Mouse (Mus musculus) neural tube, embryonic 13.5 days (tissue): ENCODE measurements around the gene Naga. TPM values are rescaled to one million over a fixed set of nuclear protein-coding genes. Genes with fewer than 3 reads are reported as not detected.

Experiments
- ATAC-seq: fragments of 200-750 bp; cut with Nextera tagmentation; 2 replicates; pipeline ENCODE4 v1.8.0; 2017; ENCODE audit warnings: low read depth, mild to moderate bottlenecking, moderate TSS enrichment, moderate library complexity
- H3K27ac ChIP-seq: fragments of 300-500 bp; sonication (generic); replicated peaks from 2 replicates; pipeline ENCODE4 v1.5.1; 2015; ENCODE audit warnings: moderate library complexity, mild to moderate bottlenecking, inconsistent platforms
- H3K27me3 ChIP-seq: fragments of 300-500 bp; sonication (generic); 2 replicates; pipeline ENCODE4 v1.6.1; 2015; ENCODE audit warnings: mild to moderate bottlenecking, inconsistent platforms
- H3K36me3 ChIP-seq: fragments of 300-500 bp; sonication (generic); 2 replicates; pipeline ENCODE4 v1.6.1; 2015; ENCODE audit warnings: mild to moderate bottlenecking, inconsistent platforms
- H3K4me1 ChIP-seq: fragments of 300-500 bp; sonication (generic); replicated peaks from 2 replicates; pipeline ENCODE4 v1.6.1; 2015; ENCODE audit warnings: inconsistent platforms
- H3K4me2 ChIP-seq: fragments of 300-500 bp; sonication (generic); 2 replicates; pipeline ENCODE4 v1.6.1; 2015; ENCODE audit warnings: inconsistent platforms, mild to moderate bottlenecking, moderate library complexity
- H3K4me3 ChIP-seq: fragments of 300-500 bp; sonication (generic); 2 replicates; pipeline ENCODE4 v1.5.1; 2015; ENCODE audit warnings: mild to moderate bottlenecking, inconsistent platforms
- H3K9ac ChIP-seq: fragments of 300-500 bp; sonication (generic); 2 replicates; pipeline ENCODE4 v1.6.1; 2015; ENCODE audit warnings: moderate library complexity, mild to moderate bottlenecking, inconsistent platforms
- H3K9me3 ChIP-seq: fragments of 300-500 bp; sonication (generic); 2 replicates; pipeline ENCODE4 v1.6.1; 2016; ENCODE audit warnings: inconsistent platforms
- WGBS: fragments of 180-500 bp; shearing (Covaris S2); methylation state at CpG from one replicate; pipeline ENCODE4 v1.1.7; 2015; 5-methylcytosine and 5-hydroxymethylcytosine counted together
- polyA plus RNA-seq: library from polyadenylated mRNA; unstranded; fragments of >200 nt; fragmentation: Nextera tagmentation; extraction: Ambion mirVana; gene quantifications from 2 replicates; pipeline ENCODE4 v1.2.1, GENCODE M21; 2015

Gene Naga
- polyA plus RNA-seq, 1 experiment from 2014 or later: 26.5 TPM

DNA sequence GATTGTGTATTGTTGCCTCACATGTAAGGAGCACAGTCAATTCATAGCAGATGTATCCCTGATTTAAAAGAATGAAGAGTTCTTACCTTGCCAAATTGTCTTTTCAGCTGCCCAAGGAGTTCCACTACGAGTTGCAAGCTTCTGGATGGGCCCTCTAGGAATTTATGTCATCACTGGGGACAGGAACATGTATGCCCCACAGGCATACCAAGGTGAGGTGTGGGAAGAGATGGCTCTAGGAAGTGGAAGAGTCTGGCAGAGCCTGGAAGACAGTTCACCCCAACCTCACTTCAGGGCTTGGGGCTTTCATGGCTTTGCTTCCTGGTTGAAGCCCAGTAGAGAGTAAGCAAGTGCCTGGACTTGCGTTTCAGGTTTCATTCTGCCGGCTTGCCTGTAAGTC, 30.3 kb downstream of the Naga start:
- no peak overlapping the region for H3K27ac ChIP-seq
- H3K9me3 ChIP-seq: no peaks in the 10 kb centered on the region
- no peak overlapping the region for H3K4me3 ChIP-seq
- no peaks in the 10 kb centered on the region for H3K4me1 ChIP-seq
- 80% methylated on average over 3 of the region's 3 CpGs for WGBS
- H3K27me3 ChIP-seq: no peaks in the 10 kb centered on the region
- no peak overlapping the region for H3K4me2 ChIP-seq
- ATAC-seq: no peak
- H3K36me3 ChIP-seq: no peaks in the 10 kb centered on the region
- no peak overlapping the region for H3K9ac ChIP-seq

GRCm38 (mm10) chr15:82307107-82307506, 31.6 kb downstream of the Naga start:
- WGBS: 81% methylated on average over 3 of the region's 3 CpGs
- Histone ChIP-seq H3K36me3 (no peaks in the 10 kb centered on the region), H3K27ac (no peak overlapping the region), H3K9ac (no peak overlapping the region), H3K27me3 (no peaks in the 10 kb centered on the region), H3K4me1 (no peaks in the 10 kb centered on the region), H3K9me3 (no peaks in the 10 kb centered on the region), H3K4me2 (no peak overlapping the region), H3K4me3 (no peak overlapping the region)
- no peak for ATAC-seq

GRCm38 (mm10) chr15:82298764-82299561, 39.8 kb downstream of the Naga start, which contains the start of gene Wbp2nl:
TSS of gene Wbp2nl (plus strand) at chr15:82298954.
- no peak for ATAC-seq
- H3K4me1 ChIP-seq: peaks cover 8% of the 10 kb centered on the region
- peak within 1 kb of the TSS; percentile 7; the same call in 1 of the 2 replicates for H3K4me2 ChIP-seq

GRCm38 (mm10) chr15:82294059-82294458, 44.7 kb downstream of the Naga start:
- Histone ChIP-seq H3K9ac (no peak overlapping the region), H3K27ac (peak overlapping the region; percentile 78), H3K4me2 (no peak overlapping the region), H3K4me1 (peaks cover 28% of the 10 kb centered on the region), H3K36me3 (peaks cover 39% of the 10 kb centered on the region), H3K9me3 (no peaks in the 10 kb centered on the region), H3K4me3 (no peak overlapping the region), H3K27me3 (no peaks in the 10 kb centered on the region)
- ATAC-seq: peak; percentile 38; the same call in 1 of the 2 replicates
- WGBS: 39% methylated on average over 8 of the region's 8 CpGs

More at GRCm38 (mm10) chr15:82298764-82299561, 39.8 kb downstream of the Naga start, which contains the start of gene Wbp2nl:
- H3K4me3 ChIP-seq: no peak within 1 kb of the TSS
- H3K9me3 ChIP-seq: no peaks in the 10 kb centered on the region
- H3K27ac ChIP-seq: no peak within 1 kb of the TSS
- no peaks in the 10 kb centered on the region for H3K36me3 ChIP-seq
- WGBS: 62% methylated on average over 39 of the region's 39 CpGs
- no peaks in the 10 kb centered on the region for H3K27me3 ChIP-seq
- no peak within 1 kb of the TSS for H3K9ac ChIP-seq

DNA sequence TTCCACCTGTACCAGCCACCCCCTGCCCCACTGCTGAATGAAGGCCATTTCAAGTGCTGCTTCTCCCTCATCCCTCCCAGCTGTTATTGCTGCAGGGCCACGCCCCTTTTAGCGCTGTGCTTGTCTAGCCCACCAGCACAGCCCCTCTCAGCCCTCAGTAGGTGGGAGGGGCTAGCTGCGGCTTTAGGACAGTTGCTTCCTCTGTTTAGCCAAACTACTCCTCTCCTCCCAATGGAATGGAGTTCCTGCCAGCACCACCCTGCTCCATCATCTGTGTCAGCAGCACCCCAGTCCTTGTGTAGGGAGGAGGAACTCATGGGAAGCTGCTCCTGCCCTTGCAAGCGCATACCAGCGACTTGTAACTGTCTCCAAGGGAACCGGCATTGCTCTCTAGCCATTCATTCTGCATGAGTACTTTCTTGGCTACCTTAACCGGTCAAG, 45.4 kb downstream of the Naga start:
- Histone ChIP-seq H3K9me3 (no peaks in the 10 kb centered on the region), H3K9ac (peak overlapping the region; percentile 38; the same call in 1 of the 2 replicates), H3K27me3 (no peaks in the 10 kb centered on the region), H3K36me3 (peaks cover 47% of the 10 kb centered on the region), H3K4me2 (peak overlapping the region; percentile 33), H3K4me3 (no peak overlapping the region; the same call in 1 of the 2 replicates), H3K27ac (peak overlapping the region; percentile 78), H3K4me1 (peaks cover 28% of the 10 kb centered on the region)
- peak; percentile 92 for ATAC-seq
- 1% methylated on average over 7 of the region's 7 CpGs for WGBS

GRCm38 (mm10) chr15:82292851-82293250, 45.9 kb downstream of the Naga start:
- Histone ChIP-seq H3K27me3 (no peaks in the 10 kb centered on the region), H3K4me1 (peaks cover 28% of the 10 kb centered on the region), H3K9me3 (no peaks in the 10 kb centered on the region), H3K4me3 (no peak overlapping the region; the same call in 1 of the 2 replicates), H3K4me2 (peak overlapping the region; percentile 33), H3K36me3 (peaks cover 52% of the 10 kb centered on the region), H3K9ac (peak overlapping the region; percentile 38; the same call in 1 of the 2 replicates), H3K27ac (peak overlapping the region; percentile 78)
- 11% methylated on average over 5 of the region's 5 CpGs for WGBS
- ATAC-seq: peak; percentile 53

GRCm38 (mm10) chr15:82290252-82290651, 48.5 kb downstream of the Naga start:
- no peak for ATAC-seq
- Histone ChIP-seq H3K36me3 (peaks cover 78% of the 10 kb centered on the region), H3K27me3 (no peaks in the 10 kb centered on the region), H3K4me2 (no peak overlapping the region), H3K9me3 (no peaks in the 10 kb centered on the region), H3K4me1 (peaks cover 28% of the 10 kb centered on the region), H3K27ac (no peak overlapping the region), H3K9ac (no peak overlapping the region), H3K4me3 (no peak overlapping the region)
- 70% methylated on average over 7 of the region's 7 CpGs for WGBS

DNA sequence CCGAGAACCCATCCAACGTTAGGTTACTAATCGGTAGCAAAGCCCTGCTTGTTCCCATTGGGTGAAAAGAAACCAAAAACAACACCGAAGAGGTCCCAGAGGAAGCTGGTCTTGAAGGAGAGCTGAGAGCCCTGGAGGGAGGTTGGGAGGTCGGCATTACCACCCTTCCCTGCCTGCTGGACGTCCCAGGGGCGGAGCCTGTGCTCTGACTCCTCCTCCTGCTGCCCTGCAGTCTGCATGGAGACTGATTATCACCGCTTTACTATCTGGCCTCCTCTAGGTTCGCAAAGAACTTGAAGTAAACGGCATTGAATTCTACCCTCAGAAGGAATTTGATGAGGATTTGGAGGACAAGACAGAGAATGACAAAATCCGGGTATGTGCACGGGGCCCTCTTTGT, 52.6 kb downstream of the Naga start:
- Histone ChIP-seq H3K4me1 (no peaks in the 10 kb centered on the region), H3K4me2 (no peak overlapping the region), H3K9me3 (no peaks in the 10 kb centered on the region), H3K9ac (no peak overlapping the region), H3K36me3 (peaks cover 96% of the 10 kb centered on the region), H3K4me3 (no peak overlapping the region), H3K27me3 (no peaks in the 10 kb centered on the region), H3K27ac (no peak overlapping the region)
- ATAC-seq: no peak
- WGBS: 73% methylated on average over 12 of the region's 12 CpGs

- Histone ChIP-seq H3K36me3 (peaks cover 72% of the 10 kb centered on the region), H3K4me2 (no peak overlapping the region)
- 81% methylated on average over 4 of the region's 4 CpGs for WGBS
Observed at GRCm38 (mm10) chr15:82280638-82281037, 58.1 kb downstream of the Naga start.

More at GRCm38 (mm10) chr15:82280638-82281037, 58.1 kb downstream of the Naga start:
- H3K9ac ChIP-seq: no peak overlapping the region
- no peak for ATAC-seq
- no peaks in the 10 kb centered on the region for H3K9me3 ChIP-seq
- peaks cover 26% of the 10 kb centered on the region for H3K4me1 ChIP-seq
- H3K27me3 ChIP-seq: no peaks in the 10 kb centered on the region
- no peak overlapping the region for H3K27ac ChIP-seq
- H3K4me3 ChIP-seq: no peak overlapping the region

Other genes with a start within 250 kb of the Naga start
- 13.0 and 14.7 TPM in 2 replicates for gene Ccdc134, start 211.0 kb downstream of the Naga start, polyA plus RNA-seq
- gene Srebf2, start 191.7 kb downstream of the Naga start, polyA plus RNA-seq: 184 and 189 TPM in 2 replicates
- gene Shisa8, start 126.1 kb downstream of the Naga start, polyA plus RNA-seq: 0.72 and 0.82 TPM in 2 replicates
- gene Tnfrsf13c, start 114.6 kb downstream of the Naga start, polyA plus RNA-seq: 0.13 and 0.66 TPM in 2 replicates
- 15.2 and 16.5 TPM in 2 replicates for gene Cenpm, start 94.2 kb downstream of the Naga start, polyA plus RNA-seq
- 7.8 and 7.9 TPM in 2 replicates for gene 1500009C09Rik, start 86.5 kb downstream of the Naga start, polyA plus RNA-seq
- gene Sept3, start 64.0 kb downstream of the Naga start, polyA plus RNA-seq: 359 and 361 TPM in 2 replicates
- gene Wbp2nl, start 40.0 kb downstream of the Naga start, polyA plus RNA-seq: not detected in 2 replicates
- 3.0 and 3.7 TPM in 2 replicates for gene Pheta2, start within 50 bp of the Naga start, polyA plus RNA-seq
- 383 and 401 TPM in 2 replicates for gene Smdt1, start within 50 bp of the Naga start, polyA plus RNA-seq
- 343 and 383 TPM in 2 replicates for gene Ndufa6, start 15.4 kb upstream of the Naga start, polyA plus RNA-seq
- 1.5 and 3.5 TPM in 2 replicates for gene Cyp2d22, start 41.3 kb upstream of the Naga start, polyA plus RNA-seq
- not detected in 2 replicates for gene Cyp2d11, start 55.1 kb upstream of the Naga start, polyA plus RNA-seq
- not detected in 2 replicates for gene Cyp2d10, start 68.3 kb upstream of the Naga start, polyA plus RNA-seq
- not detected in 2 replicates for gene Cyp2d9, start 94.5 kb upstream of the Naga start, polyA plus RNA-seq
- gene Cyp2d12, start 216.1 kb upstream of the Naga start, polyA plus RNA-seq: not detected in 2 replicates